Mouse (Mus musculus) hindbrain, embryonic 14.5 days (tissue): ENCODE measurements at regions not wholly inside any gene's neighbourhood (a gene's known extent, or its start where the extent isn't known, plus 50 kb on each side); places are given as distances from the start of the nearest gene placed in this dataset.

ENCODE experiments used
- ATAC-seq: fragments of 200-750 bp; cut with Nextera tagmentation; 2 replicates; pipeline ENCODE4 v1.8.0; 2017; ENCODE audit warnings: moderate number of reproducible peaks, mild to moderate bottlenecking, moderate TSS enrichment, moderate library complexity; ENCODE audit not compliant: low FRiP score
- DNase-seq: peaks from one replicate; pipeline ENCODE4 v3.0.0-alpha.2; 2015; ENCODE audit warnings: low spot score
- H3K27ac ChIP-seq: fragments of 300-500 bp; sonication (generic); 2 replicates; pipeline ENCODE4 v1.5.1; 2014; ENCODE audit warnings: mild to moderate bottlenecking, moderate library complexity
- H3K27me3 ChIP-seq: fragments of 300-500 bp; sonication (generic); 2 replicates; pipeline ENCODE4 v1.6.1; 2014; ENCODE audit warnings: mild to moderate bottlenecking, low read length, mixed read lengths; ENCODE audit not compliant: control insufficient read depth, insufficient read depth
- H3K36me3 ChIP-seq: fragments of 300-500 bp; sonication (generic); replicated peaks from 2 replicates; pipeline ENCODE4 v1.6.1; 2014; ENCODE audit not compliant: control insufficient read depth, insufficient read depth
- H3K4me1 ChIP-seq: fragments of 300-500 bp; sonication (generic); replicated peaks from 2 replicates; pipeline ENCODE4 v1.6.1; 2014; ENCODE audit warnings: antibody characterized with exemption, low read length, mixed read lengths; ENCODE audit not compliant: control insufficient read depth, insufficient read depth
- H3K4me2 ChIP-seq: fragments of 300-500 bp; sonication (generic); replicated peaks from 2 replicates; pipeline ENCODE4 v1.6.1; 2014; ENCODE audit warnings: mild to moderate bottlenecking, moderate library complexity
- H3K4me3 ChIP-seq: fragments of 300-500 bp; sonication (generic); replicated peaks from 2 replicates; pipeline ENCODE4 v1.5.1; 2014; ENCODE audit warnings: mild to moderate bottlenecking, low read length
- H3K9ac ChIP-seq: fragments of 300-500 bp; sonication (generic); 2 replicates; pipeline ENCODE4 v1.6.1; 2014
- H3K9me3 ChIP-seq: fragments of 300-500 bp; sonication (generic); 2 replicates; pipeline ENCODE4 v1.6.1; 2016; ENCODE audit warnings: low read length; ENCODE audit not compliant: control insufficient read depth
- WGBS: fragments of 180-500 bp; shearing (Covaris S2); extraction: QIAGEN DNeasy Blood & Tissue Kit; methylation state at CpG from one replicate; pipeline ENCODE4 v1.1.7; 2014; 5-methylcytosine and 5-hydroxymethylcytosine counted together

GRCm38 (mm10) chr4:95191654-95192406, 139.8 kb upstream of the Jun start:
- 88% methylated on average over 7 of the region's 7 CpGs for WGBS
- no peaks in the 10 kb centered on the region for H3K9me3 ChIP-seq
- ATAC-seq (no peak), DNase-seq (no peak)
- H3K27me3 ChIP-seq = no peaks in the 10 kb centered on the region
- H3K27ac ChIP-seq = no peak overlapping the region
- no peak overlapping the region for H3K4me3 ChIP-seq
- no peaks in the 10 kb centered on the region for H3K4me1 ChIP-seq
- no peak overlapping the region for H3K4me2 ChIP-seq
- H3K36me3 ChIP-seq = no peaks in the 10 kb centered on the region
- no peak overlapping the region for H3K9ac ChIP-seq

DNA sequence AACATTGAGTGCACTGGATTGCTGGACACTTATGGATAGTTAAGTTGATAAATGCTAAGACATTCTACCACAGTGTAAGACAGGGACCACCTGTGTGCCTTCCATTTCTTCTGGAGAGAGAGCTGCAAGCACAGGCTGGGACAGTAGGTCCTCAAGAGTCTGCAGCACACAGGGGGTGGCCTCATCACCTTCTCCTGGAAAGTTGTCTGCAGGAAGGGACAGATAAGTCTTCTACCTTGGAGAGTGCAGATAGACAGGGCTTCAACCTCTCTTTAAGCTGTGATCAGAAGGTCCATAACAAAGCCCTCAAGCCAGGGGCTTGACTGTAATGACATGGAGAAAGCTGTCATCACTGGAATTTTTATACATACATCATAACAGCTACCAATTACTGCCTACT, 140.5 kb upstream of the Jun start:
- DNase-seq = no peak
- no peaks in the 10 kb centered on the region for H3K9me3 ChIP-seq
- H3K9ac ChIP-seq = no peak overlapping the region
- ATAC-seq = no peak
- H3K36me3 ChIP-seq = no peaks in the 10 kb centered on the region
- H3K4me3 ChIP-seq = no peak overlapping the region
- no peaks in the 10 kb centered on the region for H3K27me3 ChIP-seq
- H3K4me2 ChIP-seq = no peak overlapping the region
- no peak overlapping the region for H3K27ac ChIP-seq
- no peaks in the 10 kb centered on the region for H3K4me1 ChIP-seq

GRCm38 (mm10) chr4:95193028-95193427, 141.0 kb upstream of the Jun start:
- Histone ChIP-seq H3K4me1 (no peaks in the 10 kb centered on the region), H3K4me3 (no peak overlapping the region), H3K27ac (no peak overlapping the region), H3K4me2 (no peak overlapping the region), H3K27me3 (no peaks in the 10 kb centered on the region), H3K9me3 (no peaks in the 10 kb centered on the region), H3K36me3 (no peaks in the 10 kb centered on the region), H3K9ac (no peak overlapping the region)
- WGBS = 65% methylated on average over 4 of the region's 4 CpGs
- DNase-seq = no peak
- ATAC-seq = no peak

- Histone ChIP-seq H3K36me3 (no peaks in the 10 kb centered on the region), H3K4me2 (no peak overlapping the region), H3K4me1 (no peaks in the 10 kb centered on the region), H3K9me3 (no peaks in the 10 kb centered on the region), H3K4me3 (no peak overlapping the region), H3K9ac (no peak overlapping the region), H3K27me3 (no peaks in the 10 kb centered on the region), H3K27ac (no peak overlapping the region)
- whole genome bisulfite sequencing = 92% methylated on average over 4 of the region's 4 CpGs
- ATAC-seq (no peak), DNase-seq (no peak)
Observed at GRCm38 (mm10) chr4:95193473-95193872, 141.5 kb upstream of the Jun start.

DNA sequence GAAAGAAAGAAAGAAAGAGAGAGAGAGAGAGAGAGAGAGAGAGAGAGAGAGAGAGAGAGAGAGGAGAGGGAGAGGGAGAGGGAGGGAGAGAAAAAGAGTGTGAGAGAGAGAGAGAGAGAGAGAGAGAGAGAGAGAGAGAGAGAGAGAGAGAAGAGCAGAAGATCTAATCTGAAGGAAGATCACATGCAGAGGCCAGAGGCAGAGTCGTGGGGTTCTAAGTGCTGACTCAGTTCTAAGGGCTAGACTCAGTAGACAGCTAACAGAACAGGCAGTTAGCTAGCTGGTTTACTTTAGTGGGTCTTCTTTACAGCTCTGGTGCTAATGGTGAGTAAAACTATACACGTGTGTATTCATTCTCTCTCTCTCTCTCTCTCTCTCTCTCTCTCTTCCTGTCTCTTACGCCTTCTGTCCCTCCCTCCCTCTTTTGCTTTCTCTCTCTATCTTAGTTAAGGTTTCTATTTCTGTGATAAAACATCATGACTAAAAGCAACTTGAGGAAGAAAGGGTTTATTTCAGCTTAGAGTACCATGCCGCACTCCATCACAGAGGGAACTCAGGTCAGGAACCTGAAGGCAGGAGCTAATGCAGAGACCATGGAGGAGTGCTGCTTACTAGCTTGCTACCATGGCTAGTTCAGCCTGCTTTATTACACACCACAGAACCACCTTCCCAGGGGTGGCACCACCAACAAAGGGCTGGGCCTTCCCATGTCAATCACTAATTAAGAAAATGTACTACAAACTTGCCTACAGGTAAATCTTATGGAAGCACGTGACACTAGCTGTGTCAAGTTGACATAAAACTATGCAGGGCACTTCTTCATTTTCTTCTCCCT, 142.8 kb upstream of the Jun start:
- ATAC-seq (no peak), DNase-seq (no peak)
- Histone ChIP-seq H3K27me3 (no peaks in the 10 kb centered on the region), H3K4me3 (no peak overlapping the region), H3K36me3 (no peaks in the 10 kb centered on the region), H3K9me3 (no peaks in the 10 kb centered on the region), H3K4me1 (no peaks in the 10 kb centered on the region), H3K4me2 (no peak overlapping the region), H3K27ac (no peak overlapping the region), H3K9ac (no peak overlapping the region)
- WGBS = 83% methylated on average over 5 of the region's 5 CpGs

DNA sequence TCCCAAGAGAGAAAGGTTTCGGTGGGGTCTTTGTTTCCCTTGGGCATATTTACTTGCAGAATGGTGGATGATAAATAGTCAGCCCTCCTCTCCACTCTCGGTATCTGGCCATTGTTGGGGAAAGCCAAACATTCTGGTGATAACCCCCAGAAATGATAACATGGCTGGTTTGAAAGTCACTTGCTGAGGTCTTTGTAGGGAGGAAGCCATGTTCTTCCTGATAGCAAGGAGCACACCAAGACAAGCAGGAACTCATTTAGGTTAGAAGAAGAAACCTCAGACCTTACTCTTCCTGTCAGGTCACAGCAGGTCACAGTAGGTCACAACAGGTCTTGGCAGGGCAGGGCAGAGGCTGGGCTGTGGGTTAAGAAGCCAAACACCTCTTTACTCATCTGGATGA, 144.1 kb upstream of the Jun start:
- Histone ChIP-seq H3K4me1 (no peaks in the 10 kb centered on the region; the same call in 1 of the 2 replicates), H3K4me2 (no peak overlapping the region), H3K27me3 (no peaks in the 10 kb centered on the region), H3K27ac (no peak overlapping the region), H3K36me3 (no peaks in the 10 kb centered on the region), H3K4me3 (no peak overlapping the region), H3K9ac (no peak overlapping the region), H3K9me3 (no peaks in the 10 kb centered on the region)
- 78% methylated on average over 2 of the region's 2 CpGs for WGBS
- DNase-seq = no peak
- no peak for ATAC-seq

DNA sequence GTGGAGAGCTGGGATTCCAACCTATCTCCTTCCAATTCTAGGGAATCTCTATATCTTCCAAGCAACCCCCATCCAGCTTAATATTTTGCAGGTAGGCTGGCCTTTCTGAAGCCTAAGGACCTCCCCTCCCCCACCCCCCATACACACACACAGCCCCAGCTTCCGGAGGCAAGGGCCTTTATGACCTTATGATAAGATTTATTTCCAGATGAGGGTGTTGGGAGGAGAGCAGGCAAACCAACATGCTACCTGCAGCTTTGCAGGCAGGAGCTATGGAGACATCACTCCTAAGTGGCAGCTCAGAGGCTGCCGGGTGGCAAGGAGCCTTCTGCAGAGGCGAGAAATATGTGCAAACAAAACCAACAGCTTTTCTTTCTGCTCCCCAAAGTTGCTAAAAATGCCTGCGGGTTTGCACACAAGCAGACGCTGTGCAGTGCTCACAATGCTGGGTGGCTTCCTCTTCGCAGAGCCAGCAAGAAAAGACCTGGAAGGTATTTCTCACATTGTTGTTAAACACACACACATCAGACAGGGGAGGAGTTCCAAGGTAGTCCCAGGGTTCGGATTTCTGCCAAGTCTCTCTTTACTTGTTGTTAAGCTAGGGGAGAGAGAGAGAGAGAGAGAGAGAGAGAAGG, 145.2 kb upstream of the Jun start:
- Histone ChIP-seq H3K9ac (no peak overlapping the region), H3K4me1 (no peaks in the 10 kb centered on the region; the same call in 1 of the 2 replicates), H3K9me3 (no peaks in the 10 kb centered on the region), H3K27ac (no peak overlapping the region), H3K36me3 (no peaks in the 10 kb centered on the region), H3K4me2 (no peak overlapping the region), H3K4me3 (no peak overlapping the region), H3K27me3 (no peaks in the 10 kb centered on the region)
- ATAC-seq (no peak), DNase-seq (no peak)
- 76% methylated on average over 7 of the region's 7 CpGs for WGBS

DNA sequence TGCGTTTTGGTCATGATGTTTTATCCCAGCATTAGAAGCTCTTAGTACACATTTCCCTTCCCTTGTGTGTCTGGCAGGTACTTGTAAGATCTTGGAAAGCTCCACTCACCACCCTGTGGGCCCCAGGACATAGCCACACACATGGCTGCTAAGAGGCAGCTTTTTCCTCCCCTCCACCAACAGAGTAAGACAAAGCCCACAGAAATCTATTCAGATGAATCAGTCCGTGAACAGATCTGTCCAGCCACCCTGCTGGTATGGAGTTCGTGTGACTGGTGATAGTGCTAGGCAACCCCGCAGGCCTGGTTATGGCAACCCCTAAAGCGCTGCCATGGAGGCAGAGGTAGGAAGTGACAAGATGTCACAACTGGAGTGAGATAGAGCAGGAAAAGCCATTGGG, 147.4 kb upstream of the Jun start:
- no peak overlapping the region for H3K9ac ChIP-seq
- WGBS = 33% methylated on average over 5 of the region's 5 CpGs
- H3K9me3 ChIP-seq = no peaks in the 10 kb centered on the region
- H3K4me3 ChIP-seq = no peak overlapping the region
- no peaks in the 10 kb centered on the region for H3K36me3 ChIP-seq
- DNase-seq (no peak), ATAC-seq (peak; percentile 64; the same call in 1 of the 2 replicates)
- H3K27me3 ChIP-seq = no peaks in the 10 kb centered on the region
- H3K4me2 ChIP-seq = no peak overlapping the region
- H3K4me1 ChIP-seq = no peaks in the 10 kb centered on the region; the same call in 1 of the 2 replicates
- no peak overlapping the region for H3K27ac ChIP-seq

GRCm38 (mm10) chr4:95200130-95200529, 148.1 kb upstream of the Jun start:
- ATAC-seq (no peak), DNase-seq (no peak)
- H3K4me1 ChIP-seq = no peaks in the 10 kb centered on the region; the same call in 1 of the 2 replicates
- no peak overlapping the region for H3K4me2 ChIP-seq
- H3K9ac ChIP-seq = no peak overlapping the region
- H3K27ac ChIP-seq = no peak overlapping the region
- no peaks in the 10 kb centered on the region for H3K9me3 ChIP-seq
- 93% methylated on average over 7 of the region's 7 CpGs for WGBS
- no peaks in the 10 kb centered on the region for H3K27me3 ChIP-seq
- H3K4me3 ChIP-seq = no peak overlapping the region
- H3K36me3 ChIP-seq = no peaks in the 10 kb centered on the region
